Mouse (Mus musculus): ENCODE measurements at regions not wholly inside any gene's neighbourhood (a gene's known extent, or its start where the extent isn't known, plus 50 kb on each side); places are given as distances from the start of the nearest gene placed in this dataset.

DNA sequence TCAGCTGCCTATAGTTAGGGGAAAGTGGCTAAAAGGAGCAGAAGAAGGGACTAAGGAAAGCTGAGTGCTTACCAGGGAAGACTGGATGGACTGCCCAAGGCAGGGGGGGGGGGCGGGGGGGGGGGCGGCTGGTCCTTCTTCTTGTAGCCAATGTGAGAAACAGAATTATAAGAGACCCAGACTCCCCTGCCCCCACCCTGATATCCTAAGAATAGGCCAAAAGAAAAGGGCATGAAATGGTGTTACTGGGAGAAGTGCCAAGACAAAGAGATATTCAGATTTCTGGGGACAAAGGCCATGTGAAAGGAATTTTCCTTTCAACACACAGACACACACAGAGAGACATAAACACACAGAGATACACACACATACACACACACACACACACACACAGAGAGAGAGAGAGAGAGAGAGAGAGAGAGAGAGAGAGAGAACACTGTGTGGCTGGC is 333.6 kb upstream of the Nrp1 start:
- TF ChIP-seq POLR2A (IDR thresholded peaks at IDR 0.05; ENCODE audit: insufficient read length, low read depth): no peak
- TF ChIP-seq CEBPB (IDR thresholded peaks at IDR 0.05; ENCODE audit: insufficient read depth, poor library complexity, severe bottlenecking): no peak
- no peak for TF ChIP-seq POLR2AphosphoS2 (IDR thresholded peaks at IDR 0.05; ENCODE audit: insufficient read length, low read depth)
- TF ChIP-seq MAX (IDR thresholded peaks at IDR 0.05; ENCODE audit: low read depth): no peak
- no peak for TF ChIP-seq TCF12 (IDR thresholded peaks at IDR 0.05; ENCODE audit: insufficient read depth, poor library complexity, severe bottlenecking)

All from myocyte (in vitro differentiated cells).